Mouse (Mus musculus): Measurements from ENCODE around the gene Vps72. TPM values are rescaled to one million over a fixed set of nuclear protein-coding genes. Genes with fewer than 3 reads are reported as not detected.

The Vps72 gene
- polyA plus RNA-seq, 1 experiment, result 83.5 TPM

- H3K4me3 ChIP-seq (ENCODE audit: low read depth, low read length), result peak within 1 kb of the TSS; percentile 80
- H3K27ac ChIP-seq (ENCODE audit: insufficient read depth, low read length), result no peak within 1 kb of the TSS
- H3K4me1 ChIP-seq (ENCODE audit: control insufficient read depth, insufficient read depth, low read length), result peaks cover 18% of the 10 kb centered on the region
- H3K27me3 ChIP-seq (ENCODE audit: control insufficient read depth, insufficient read depth, low read length, poor library complexity, severe bottlenecking), result no peaks in the 10 kb centered on the region
- no peak for TF ChIP-seq POLR2A (IDR thresholded peaks at IDR 0.05; ENCODE audit: insufficient read depth, low read length)
- 0 out of 2 replicates have a peak, but pooled peaks have one; percentile 22 for TF ChIP-seq EP300 (IDR thresholded peaks at IDR 0.05; ENCODE audit: insufficient read depth, low read depth, low read length)
- H3K9me3 ChIP-seq (replicated peaks; ENCODE audit: control insufficient read depth, insufficient read depth, low read length, poor library complexity, severe bottlenecking), result no peaks in the 10 kb centered on the region
- no peaks in the 10 kb centered on the region for H3K36me3 ChIP-seq (ENCODE audit: control insufficient read depth, insufficient read depth, low read length, poor library complexity, severe bottlenecking)
- peak within 1 kb of the TSS; percentile 54 for H3K9ac ChIP-seq (ENCODE audit: low read depth, poor library complexity, severe bottlenecking)
These were observed 49.5 kb downstream of the Vps72 start, which contains the start of gene Sema6c for GRCm38 (mm10) chr3:95159987-95160963. TSS of gene Sema6c (plus strand) at chr3:95160457.

- peak overlapping the region; percentile 54 for H3K9ac ChIP-seq (ENCODE audit: low read depth, poor library complexity, severe bottlenecking)
- H3K9me3 ChIP-seq (replicated peaks; ENCODE audit: control insufficient read depth, insufficient read depth, low read length, poor library complexity, severe bottlenecking), result no peaks in the 10 kb centered on the region
- no peaks in the 10 kb centered on the region for H3K36me3 ChIP-seq (ENCODE audit: control insufficient read depth, insufficient read depth, low read length, poor library complexity, severe bottlenecking)
- no peak overlapping the region for H3K27ac ChIP-seq (ENCODE audit: insufficient read depth, low read length)
- peaks cover 18% of the 10 kb centered on the region for H3K4me1 ChIP-seq (ENCODE audit: control insufficient read depth, insufficient read depth, low read length)
- no peaks in the 10 kb centered on the region for H3K27me3 ChIP-seq (ENCODE audit: control insufficient read depth, insufficient read depth, low read length, poor library complexity, severe bottlenecking)
- H3K4me3 ChIP-seq (ENCODE audit: low read depth, low read length), result peak overlapping the region; percentile 80
- TF ChIP-seq POLR2A (IDR thresholded peaks at IDR 0.05; ENCODE audit: insufficient read depth, low read length) (no peak), CTCF (IDR thresholded peaks at IDR 0.05; ENCODE audit: low read depth, low read length) (no peak), EP300 (IDR thresholded peaks at IDR 0.05; ENCODE audit: insufficient read depth, low read depth, low read length) (no peak)
These were observed 50.3 kb downstream of the Vps72 start for GRCm38 (mm10) chr3:95161041-95161551.

- H3K27ac ChIP-seq (ENCODE audit: insufficient read depth, low read length), result peak overlapping the region; percentile 65; the same call in 1 of the 2 replicates
- H3K9ac ChIP-seq (ENCODE audit: low read depth, poor library complexity, severe bottlenecking), result peak overlapping the region; percentile 54
- H3K36me3 ChIP-seq (ENCODE audit: control insufficient read depth, insufficient read depth, low read length, poor library complexity, severe bottlenecking), result no peaks in the 10 kb centered on the region
- peaks cover 18% of the 10 kb centered on the region for H3K4me1 ChIP-seq (ENCODE audit: control insufficient read depth, insufficient read depth, low read length)
- no peak for TF ChIP-seq EP300 (IDR thresholded peaks at IDR 0.05; ENCODE audit: insufficient read depth, low read depth, low read length)
- TF ChIP-seq CTCF (IDR thresholded peaks at IDR 0.05; ENCODE audit: low read depth, low read length), result no peak
- TF ChIP-seq POLR2A (IDR thresholded peaks at IDR 0.05; ENCODE audit: insufficient read depth, low read length), result no peak
- peak overlapping the region; percentile 80 for H3K4me3 ChIP-seq (ENCODE audit: low read depth, low read length)
- H3K27me3 ChIP-seq (ENCODE audit: control insufficient read depth, insufficient read depth, low read length, poor library complexity, severe bottlenecking), result no peaks in the 10 kb centered on the region
- H3K9me3 ChIP-seq (replicated peaks; ENCODE audit: control insufficient read depth, insufficient read depth, low read length, poor library complexity, severe bottlenecking), result no peaks in the 10 kb centered on the region
These were observed 51.0 kb downstream of the Vps72 start for GRCm38 (mm10) chr3:95161618-95162344.

GRCm38 (mm10) chr3:95162345-95162628, 51.5 kb downstream of the Vps72 start:
- TF ChIP-seq EP300 (IDR thresholded peaks at IDR 0.05; ENCODE audit: insufficient read depth, low read depth, low read length) (no peak), CTCF (IDR thresholded peaks at IDR 0.05; ENCODE audit: low read depth, low read length) (no peak), POLR2A (IDR thresholded peaks at IDR 0.05; ENCODE audit: insufficient read depth, low read length) (no peak)
- peak overlapping the region; percentile 71 for H3K27ac ChIP-seq (ENCODE audit: insufficient read depth, low read length)
- H3K36me3 ChIP-seq (ENCODE audit: control insufficient read depth, insufficient read depth, low read length, poor library complexity, severe bottlenecking), result no peaks in the 10 kb centered on the region
- H3K4me3 ChIP-seq (ENCODE audit: low read depth, low read length), result no peak overlapping the region
- H3K27me3 ChIP-seq (ENCODE audit: control insufficient read depth, insufficient read depth, low read length, poor library complexity, severe bottlenecking), result no peaks in the 10 kb centered on the region
- no peak overlapping the region for H3K9ac ChIP-seq (ENCODE audit: low read depth, poor library complexity, severe bottlenecking)
- peaks cover 18% of the 10 kb centered on the region for H3K4me1 ChIP-seq (ENCODE audit: control insufficient read depth, insufficient read depth, low read length)
- H3K9me3 ChIP-seq (replicated peaks; ENCODE audit: control insufficient read depth, insufficient read depth, low read length, poor library complexity, severe bottlenecking), result no peaks in the 10 kb centered on the region

- Histone ChIP-seq H3K4me3 (ENCODE audit: low read depth, low read length) (no peak overlapping the region), H3K36me3 (ENCODE audit: control insufficient read depth, insufficient read depth, low read length, poor library complexity, severe bottlenecking) (no peaks in the 10 kb centered on the region), H3K27me3 (ENCODE audit: control insufficient read depth, insufficient read depth, low read length, poor library complexity, severe bottlenecking) (no peaks in the 10 kb centered on the region), H3K4me1 (ENCODE audit: control insufficient read depth, insufficient read depth, low read length) (peaks cover 18% of the 10 kb centered on the region), H3K9me3 (replicated peaks; ENCODE audit: control insufficient read depth, insufficient read depth, low read length, poor library complexity, severe bottlenecking) (no peaks in the 10 kb centered on the region), H3K9ac (ENCODE audit: low read depth, poor library complexity, severe bottlenecking) (no peak overlapping the region), H3K27ac (ENCODE audit: insufficient read depth, low read length) (no peak overlapping the region)
- TF ChIP-seq EP300 (IDR thresholded peaks at IDR 0.05; ENCODE audit: insufficient read depth, low read depth, low read length), result peak; percentile 77; the same call in 1 of the 2 replicates
- no peak for TF ChIP-seq CTCF (IDR thresholded peaks at IDR 0.05; ENCODE audit: low read depth, low read length)
These were observed 52.8 kb downstream of the Vps72 start for GRCm38 (mm10) chr3:95163419-95164255.

All from ES-Bruce4 (cell line).